Mouse (Mus musculus) neural tube, embryonic 14.5 days (tissue): ENCODE data around the gene Shank3. TPM values are rescaled to one million over a fixed set of nuclear protein-coding genes. Genes with fewer than 3 reads are reported as not detected.

Experiments
- ATAC-seq: fragments of 200-750 bp; cut with Nextera tagmentation; 2 replicates; pipeline ENCODE4 v1.8.0; 2017; ENCODE audit warnings: low read depth, mild to moderate bottlenecking, moderate TSS enrichment, moderate library complexity
- H3K27ac ChIP-seq: fragments of 300-500 bp; sonication (generic); 2 replicates; pipeline ENCODE4 v1.5.1; 2014; ENCODE audit warnings: low read depth, mild to moderate bottlenecking, control low read depth, low read length, moderate library complexity, mixed read lengths
- H3K27me3 ChIP-seq: fragments of 300-500 bp; sonication (generic); 2 replicates; pipeline ENCODE4 v1.6.1; 2014; ENCODE audit warnings: low read length; ENCODE audit not compliant: control insufficient read depth, insufficient read depth
- H3K36me3 ChIP-seq: fragments of 300-500 bp; sonication (generic); 2 replicates; pipeline ENCODE4 v1.6.1; 2014; ENCODE audit warnings: low read length, mixed read lengths; ENCODE audit not compliant: control insufficient read depth, insufficient read depth
- H3K4me1 ChIP-seq: fragments of 300-500 bp; sonication (generic); 2 replicates; pipeline ENCODE4 v1.6.1; 2014; ENCODE audit warnings: low read length; ENCODE audit not compliant: control insufficient read depth, insufficient read depth
- H3K4me2 ChIP-seq: fragments of 300-500 bp; sonication (generic); 2 replicates; pipeline ENCODE4 v1.6.1; 2014; ENCODE audit warnings: mild to moderate bottlenecking, low read depth, low read length, control low read depth
- H3K4me3 ChIP-seq: fragments of 300-500 bp; sonication (generic); 2 replicates; pipeline ENCODE4 v1.5.1; 2014; ENCODE audit warnings: low read depth, low read length, control low read depth, mixed read lengths
- H3K9ac ChIP-seq: fragments of 300-500 bp; sonication (generic); replicated peaks from 2 replicates; pipeline ENCODE4 v1.6.1; 2014; ENCODE audit warnings: low read depth, mild to moderate bottlenecking, control low read depth, low read length, mixed read lengths
- H3K9me3 ChIP-seq: fragments of 300-500 bp; sonication (generic); 2 replicates; pipeline ENCODE4 v1.6.1; 2016; ENCODE audit warnings: low read length; ENCODE audit not compliant: control insufficient read depth
- WGBS: fragments of 180-500 bp; shearing (Covaris S2); extraction: QIAGEN DNeasy Blood & Tissue Kit; methylation state at CpG from one replicate; pipeline ENCODE4 v1.1.7; 2014; 5-methylcytosine and 5-hydroxymethylcytosine counted together
- polyA plus RNA-seq: library from polyadenylated mRNA; unstranded; fragments of >200 nt; fragmentation: Nextera tagmentation; extraction: Ambion mirVana; gene quantifications from 2 replicates; pipeline ENCODE4 v1.2.1, GENCODE M21; 2014

The Shank3 gene
- polyA plus RNA-seq, 1 experiment from 2014 or later, result 10.1 TPM

- H3K36me3 ChIP-seq, result peaks cover 3% of the 10 kb centered on the region; the same call in 1 of the 2 replicates
- no peak overlapping the region for H3K4me3 ChIP-seq
- H3K4me1 ChIP-seq, result peaks cover 7% of the 10 kb centered on the region; the same call in 1 of the 2 replicates
- H3K27ac ChIP-seq, result no peak overlapping the region
- H3K4me2 ChIP-seq, result no peak overlapping the region
- H3K9me3 ChIP-seq, result no peaks in the 10 kb centered on the region
- no peak for ATAC-seq
- WGBS, result 93% methylated on average over 8 of the region's 8 CpGs
- H3K27me3 ChIP-seq, result peaks cover 17% of the 10 kb centered on the region
- H3K9ac ChIP-seq, result no peak overlapping the region
Measured at GRCm38 (mm10) chr15:89525464-89525863, 26.0 kb downstream of the Shank3 start.

GRCm38 (mm10) chr15:89525896-89526295 is 26.5 kb downstream of the Shank3 start:
- no peak overlapping the region for H3K4me2 ChIP-seq
- peaks cover 17% of the 10 kb centered on the region for H3K27me3 ChIP-seq
- no peak for ATAC-seq
- WGBS, result 77% methylated on average over 7 of the region's 7 CpGs
- H3K36me3 ChIP-seq, result peaks cover 3% of the 10 kb centered on the region; the same call in 1 of the 2 replicates
- H3K4me1 ChIP-seq, result peaks cover 7% of the 10 kb centered on the region; the same call in 1 of the 2 replicates
- H3K9ac ChIP-seq, result no peak overlapping the region
- H3K27ac ChIP-seq, result no peak overlapping the region
- H3K4me3 ChIP-seq, result no peak overlapping the region
- no peaks in the 10 kb centered on the region for H3K9me3 ChIP-seq

- Histone ChIP-seq H3K4me2 (no peak overlapping the region), H3K4me1 (peaks cover 7% of the 10 kb centered on the region; the same call in 1 of the 2 replicates), H3K4me3 (no peak overlapping the region), H3K27me3 (peaks cover 17% of the 10 kb centered on the region), H3K36me3 (0 out of 2 replicates have a peak, but pooled peaks cover 3% of the 10 kb centered on the region), H3K9me3 (no peaks in the 10 kb centered on the region), H3K9ac (no peak overlapping the region), H3K27ac (no peak overlapping the region)
- no peak for ATAC-seq
- WGBS, result 90% methylated on average over 19 of the region's 19 CpGs
Measured at GRCm38 (mm10) chr15:89526776-89527325, 27.4 kb downstream of the Shank3 start.

GRCm38 (mm10) chr15:89527466-89527865 is 28.0 kb downstream of the Shank3 start:
- WGBS, result 77% methylated on average over 7 of the region's 7 CpGs
- H3K36me3 ChIP-seq, result 0 out of 2 replicates have a peak, but pooled peaks cover 3% of the 10 kb centered on the region
- ATAC-seq, result no peak
- no peak overlapping the region for H3K9ac ChIP-seq
- H3K9me3 ChIP-seq, result no peaks in the 10 kb centered on the region
- H3K4me2 ChIP-seq, result no peak overlapping the region
- H3K27me3 ChIP-seq, result peaks cover 17% of the 10 kb centered on the region
- no peak overlapping the region for H3K4me3 ChIP-seq
- H3K4me1 ChIP-seq, result peaks cover 13% of the 10 kb centered on the region; the same call in 1 of the 2 replicates
- H3K27ac ChIP-seq, result no peak overlapping the region

GRCm38 (mm10) chr15:89528201-89528850 is 28.9 kb downstream of the Shank3 start:
- no peaks in the 10 kb centered on the region for H3K9me3 ChIP-seq
- no peak overlapping the region for H3K9ac ChIP-seq
- no peak overlapping the region for H3K27ac ChIP-seq
- H3K4me1 ChIP-seq, result peaks cover 22% of the 10 kb centered on the region
- H3K36me3 ChIP-seq, result 0 out of 2 replicates have a peak, but pooled peaks cover 3% of the 10 kb centered on the region
- peaks cover 11% of the 10 kb centered on the region for H3K27me3 ChIP-seq
- ATAC-seq, result no peak
- WGBS, result 91% methylated on average over 18 of the region's 18 CpGs
- no peak overlapping the region for H3K4me2 ChIP-seq
- no peak overlapping the region for H3K4me3 ChIP-seq

- 96% methylated on average over 10 of the region's 10 CpGs for WGBS
- Histone ChIP-seq H3K27me3 (peaks cover 8% of the 10 kb centered on the region; the same call in 1 of the 2 replicates), H3K27ac (no peak overlapping the region), H3K9ac (no peak overlapping the region), H3K9me3 (no peaks in the 10 kb centered on the region), H3K4me3 (no peak overlapping the region), H3K36me3 (0 out of 2 replicates have a peak, but pooled peaks cover 3% of the 10 kb centered on the region), H3K4me2 (no peak overlapping the region), H3K4me1 (peaks cover 27% of the 10 kb centered on the region)
- no peak for ATAC-seq
Measured at GRCm38 (mm10) chr15:89528923-89529322, 29.5 kb downstream of the Shank3 start.

- Histone ChIP-seq H3K9ac (no peak overlapping the region), H3K4me1 (peaks cover 24% of the 10 kb centered on the region), H3K4me3 (no peak overlapping the region), H3K4me2 (no peak overlapping the region), H3K36me3 (0 out of 2 replicates have a peak, but pooled peaks cover 3% of the 10 kb centered on the region), H3K27me3 (no peaks in the 10 kb centered on the region), H3K9me3 (no peaks in the 10 kb centered on the region), H3K27ac (no peak overlapping the region)
- 5% methylated on average over 4 of the region's 4 CpGs for WGBS
- ATAC-seq, result no peak
Measured at GRCm38 (mm10) chr15:89530336-89530735, 30.9 kb downstream of the Shank3 start.

- peaks cover 24% of the 10 kb centered on the region for H3K4me1 ChIP-seq
- no peaks in the 10 kb centered on the region for H3K27me3 ChIP-seq
- WGBS, result 92% methylated on average over 5 of the region's 5 CpGs
Measured at GRCm38 (mm10) chr15:89531399-89531798, 32.0 kb downstream of the Shank3 start.

More at GRCm38 (mm10) chr15:89531399-89531798, 32.0 kb downstream of the Shank3 start:
- Histone ChIP-seq H3K4me2 (no peak overlapping the region), H3K9me3 (no peaks in the 10 kb centered on the region), H3K36me3 (0 out of 2 replicates have a peak, but pooled peaks cover 3% of the 10 kb centered on the region), H3K4me3 (no peak overlapping the region), H3K27ac (no peak overlapping the region), H3K9ac (no peak overlapping the region)
- no peak for ATAC-seq
